Mouse (Mus musculus): ENCODE data around the gene Cnksr1.

Cnksr1 gene

DNA sequence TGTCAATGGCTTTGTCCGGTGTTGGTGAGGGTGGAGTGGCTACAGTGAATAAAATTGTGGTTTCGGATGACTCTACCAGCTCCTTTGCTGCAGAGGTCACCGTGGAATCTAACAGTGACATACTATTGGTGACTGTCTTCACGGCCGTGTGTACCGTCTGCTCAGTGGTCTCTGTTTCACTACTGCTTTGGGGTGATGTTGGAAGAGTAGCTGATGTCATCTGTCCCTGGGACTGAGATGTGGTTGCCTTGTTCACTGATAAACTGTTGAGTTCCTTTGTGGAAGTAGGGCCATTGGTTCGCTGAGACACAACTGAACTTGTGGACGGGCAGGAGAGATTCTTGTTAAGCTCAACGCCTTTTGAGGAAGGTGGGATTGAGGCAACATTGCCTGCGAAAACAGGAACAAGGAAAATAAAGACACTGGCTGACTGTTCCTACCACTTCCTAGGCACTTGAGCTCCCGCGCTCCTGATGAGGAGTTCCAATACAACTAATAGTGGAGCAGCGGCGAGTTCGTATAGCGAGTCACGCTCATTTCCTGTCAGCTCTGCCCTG is 34.8 kb downstream of the Cnksr1 start:
- no peak for DNase-seq (ENCODE audit: low read depth, low spot score)

DNA sequence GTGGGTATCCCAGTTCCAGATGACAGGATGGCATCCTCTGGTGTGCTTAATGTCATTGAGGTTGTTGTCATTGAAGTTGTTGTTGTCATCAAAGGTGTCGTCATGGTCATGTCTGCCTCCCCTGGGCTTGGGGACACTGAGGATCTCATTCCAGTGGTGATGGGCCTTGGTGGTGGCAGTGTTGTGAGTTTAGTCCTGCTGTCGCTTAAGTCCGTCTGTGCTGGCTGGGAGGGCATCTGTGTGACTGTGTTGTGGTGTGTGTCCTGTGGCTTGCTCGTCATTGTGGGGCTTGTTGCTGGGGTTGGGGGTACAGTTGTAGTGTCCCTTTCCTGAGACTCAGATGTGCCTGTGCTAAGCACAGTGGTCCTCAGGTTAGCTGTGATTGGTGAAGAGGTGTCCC is 35.3 kb downstream of the Cnksr1 start, which contains the start of gene Gm7534:
Gene Gm7534 (minus strand): TSS at position 101 of the 400 bp plus-strand sequence.
- no peak for DNase-seq (ENCODE audit: low read depth, low spot score)

DNA sequence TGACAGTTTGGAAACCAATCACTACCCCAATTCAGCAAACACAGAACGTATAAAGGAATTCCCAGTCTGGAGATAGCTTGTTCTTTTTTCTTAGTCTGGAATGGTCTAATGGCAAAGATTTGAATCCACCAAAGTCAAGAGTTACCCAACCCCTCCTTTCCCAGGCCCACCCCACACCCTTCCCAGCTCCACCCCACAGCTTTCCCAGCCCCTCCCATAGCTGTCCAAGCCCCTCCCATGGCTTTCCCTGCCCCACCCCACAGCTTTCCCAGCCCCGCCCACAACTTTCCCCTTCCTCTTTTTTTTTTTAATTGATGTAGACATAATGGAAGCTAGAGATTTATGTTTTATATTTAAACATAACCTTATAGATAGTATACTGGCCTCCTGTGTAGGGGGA is 38.8 kb downstream of the Cnksr1 start:
- DNase-seq (ENCODE audit: low read depth, low spot score) = no peak

DNA sequence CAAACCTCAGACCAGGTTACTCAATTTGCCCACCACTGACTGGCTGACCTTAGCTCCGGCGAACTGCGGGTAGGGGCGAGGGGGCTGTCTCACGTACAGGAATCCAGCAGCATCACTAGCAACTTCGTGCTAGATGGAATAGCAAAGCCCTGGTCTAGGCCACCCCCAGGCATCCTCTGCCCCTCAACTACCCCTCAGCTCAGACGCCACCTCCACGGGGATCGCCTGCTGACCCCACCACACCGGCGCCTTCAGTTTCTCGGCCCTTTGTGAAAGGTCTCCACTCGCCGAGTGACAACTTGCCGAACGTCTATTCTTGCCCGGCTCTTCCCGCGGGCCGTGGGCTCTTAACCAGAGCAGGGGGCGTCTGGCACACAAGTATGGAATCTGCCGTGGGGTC is 51.9 kb downstream of the Cnksr1 start:
- no peak for DNase-seq (ENCODE audit: low read depth, low spot score)

DNA sequence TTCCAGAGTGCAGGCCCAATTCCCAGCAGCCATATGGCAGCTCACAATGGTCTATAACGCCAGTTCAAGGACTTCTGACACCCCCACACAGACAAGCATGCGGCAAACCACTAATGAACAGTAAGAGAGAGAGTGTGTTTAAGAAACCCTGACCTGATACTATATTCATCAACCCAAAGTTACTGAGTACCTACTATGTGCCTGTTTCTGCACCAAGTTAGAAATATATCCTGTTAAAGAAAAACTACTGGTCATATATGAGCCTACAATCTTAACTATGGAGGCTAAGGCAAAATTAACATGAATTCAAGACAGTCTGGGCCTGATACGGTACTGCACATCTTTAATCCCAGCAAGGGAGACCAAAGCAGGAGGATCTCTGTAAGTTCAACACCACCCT is 52.6 kb downstream of the Cnksr1 start:
- no peak for DNase-seq (ENCODE audit: low read depth, low spot score)

DNA sequence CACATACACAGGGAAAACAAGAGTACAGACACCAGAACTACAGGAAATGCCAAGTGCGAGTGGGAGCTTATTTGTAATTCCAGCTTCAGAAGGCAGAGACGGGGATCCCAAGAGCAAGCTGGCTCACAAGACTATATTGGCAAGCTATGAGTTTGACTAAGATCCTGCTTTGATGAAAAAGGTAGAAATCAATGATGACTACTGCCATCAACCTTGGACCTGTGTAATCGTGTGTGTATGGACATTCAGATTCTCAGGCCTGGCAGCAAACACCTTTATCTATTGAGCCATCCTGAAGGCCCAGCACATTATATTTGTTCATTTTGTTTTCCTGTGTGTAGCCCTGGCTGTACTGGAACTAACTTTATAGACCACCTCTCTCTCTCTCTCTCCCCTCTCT is 54.5 kb downstream of the Cnksr1 start:
- no peak for DNase-seq (ENCODE audit: low read depth, low spot score)

DNA sequence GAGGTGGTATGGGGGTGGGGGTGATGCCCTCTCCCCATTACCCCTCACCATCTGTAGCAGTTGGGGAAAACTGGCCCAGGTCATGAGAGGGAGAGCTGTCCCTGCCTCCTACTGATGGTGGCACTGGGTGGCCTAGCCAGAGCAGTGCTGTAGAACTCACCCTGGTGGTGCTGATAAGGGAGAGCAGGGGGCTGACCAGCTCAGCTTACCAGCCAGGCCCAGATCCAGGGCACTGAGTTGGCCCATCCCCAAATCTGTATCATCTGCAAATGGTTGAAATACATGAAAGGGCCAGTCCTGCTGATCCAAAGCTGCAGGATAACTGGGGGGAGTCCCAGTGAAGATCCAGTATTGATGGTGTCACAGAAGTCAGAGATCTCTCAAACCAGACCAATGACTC is 56.4 kb downstream of the Cnksr1 start:
- DNase-seq (ENCODE audit: low read depth, low spot score) = no peak

DNA sequence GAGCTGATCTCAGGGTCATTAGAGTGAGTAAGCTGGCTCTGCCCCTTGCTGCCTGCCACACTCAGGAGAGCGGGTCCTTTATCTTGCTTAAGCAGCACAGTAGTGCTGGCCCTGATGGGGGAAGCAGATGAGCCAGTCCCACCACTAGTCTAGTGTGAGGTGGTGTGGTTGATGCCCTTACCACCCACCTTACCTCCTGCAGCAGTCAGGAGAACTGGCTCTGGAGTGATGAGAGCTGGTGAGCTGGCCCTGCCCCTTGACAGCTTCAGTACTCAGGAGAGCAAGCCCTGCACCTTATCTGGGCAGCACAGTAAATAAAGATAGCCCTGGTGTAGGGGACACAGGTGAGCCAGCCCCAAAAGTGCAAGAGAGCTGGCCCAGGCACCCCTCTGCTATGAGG is 57.1 kb downstream of the Cnksr1 start:
- DNase-seq (ENCODE audit: low read depth, low spot score) = no peak
